Mouse (Mus musculus) lung, postnatal 14 days (tissue): ENCODE data around the gene 1700001O22Rik.

Source experiments
- DNase-seq: peaks from one replicate; pipeline ENCODE4 v3.0.0; 2021

Gene 1700001O22Rik

GRCm38 (mm10) chr2:30777266-30777665 lies 26.2 kb downstream of the 1700001O22Rik start:
- DNase-seq = no peak

GRCm38 (mm10) chr2:30775955-30776354 lies 27.5 kb downstream of the 1700001O22Rik start:
- no peak for DNase-seq

DNA sequence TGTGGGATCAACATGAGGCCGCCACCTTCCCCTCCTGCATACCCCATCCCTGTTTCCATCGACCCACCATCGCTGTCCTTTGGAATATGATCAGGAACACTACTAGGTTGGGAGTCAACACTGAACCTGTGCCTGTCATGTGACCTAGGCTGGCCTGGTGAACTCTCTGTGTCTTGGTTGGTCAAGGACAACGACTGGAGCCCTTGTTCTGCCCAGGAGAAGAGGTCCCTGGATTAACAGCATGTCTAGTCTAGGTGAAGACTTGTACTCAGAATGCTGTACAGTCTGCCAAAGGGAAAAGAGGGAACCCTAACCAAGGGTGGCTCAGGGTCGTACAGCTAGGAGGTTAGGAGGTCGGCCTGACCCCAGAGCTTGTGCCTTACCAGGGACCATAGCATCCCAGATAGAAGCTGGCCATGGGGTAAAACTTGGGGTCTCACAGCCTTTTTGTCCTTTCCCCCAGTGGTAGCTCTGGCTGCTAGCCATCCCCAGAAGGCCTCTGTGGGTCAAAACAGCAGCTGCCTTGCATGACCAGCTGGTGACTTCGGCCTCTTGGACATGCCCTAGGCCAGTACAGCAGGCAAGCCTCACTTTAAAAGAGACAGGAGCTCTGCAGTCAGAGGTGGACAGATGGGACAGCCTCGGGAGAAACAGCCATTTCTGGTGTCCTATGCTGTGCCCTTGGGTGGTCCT lies 30.0 kb downstream of the 1700001O22Rik start:
- no peak for DNase-seq

DNA sequence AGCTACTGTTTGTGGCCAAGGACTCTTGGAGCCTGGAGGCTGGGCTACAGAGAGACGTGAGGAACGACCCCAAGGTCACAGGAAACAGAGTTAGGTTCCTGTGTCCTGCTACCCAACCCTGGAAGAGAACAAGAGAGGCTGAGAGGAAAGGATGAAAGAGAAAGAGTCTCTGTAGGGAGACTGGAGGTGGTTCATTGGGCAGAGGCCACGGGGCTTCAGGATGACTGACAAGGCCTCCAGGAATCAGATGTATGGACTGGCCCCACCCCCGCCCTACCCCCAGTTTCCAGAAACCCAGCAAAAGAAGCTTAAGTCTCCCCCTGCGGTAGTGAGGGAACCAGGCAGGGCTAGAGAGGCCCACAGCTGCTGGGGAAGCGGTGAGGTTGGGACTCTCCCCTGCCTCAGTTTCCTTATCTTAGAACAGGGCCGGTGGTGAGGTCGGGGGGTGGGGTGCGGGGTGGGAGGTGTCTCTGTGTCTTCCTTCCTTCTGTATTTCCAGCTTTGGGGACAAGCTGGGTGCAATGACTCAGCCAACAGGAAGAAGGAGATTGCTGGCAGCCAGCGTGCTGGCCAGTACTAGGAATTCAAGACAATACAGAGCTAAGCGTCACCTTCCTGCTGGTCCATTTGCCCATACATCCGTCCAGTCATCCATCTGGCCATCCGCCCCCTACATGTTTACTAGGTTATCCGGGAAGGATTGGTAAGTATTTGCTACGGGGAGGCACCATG lies 30.7 kb downstream of the 1700001O22Rik start:
- DNase-seq = peak; percentile 61

- peak; percentile 63 for DNase-seq
Observed at GRCm38 (mm10) chr2:30771806-30772460, 31.5 kb downstream of the 1700001O22Rik start.

GRCm38 (mm10) chr2:30771368-30771805 lies 32.1 kb downstream of the 1700001O22Rik start:
- DNase-seq = no peak

- no peak for DNase-seq
Observed at GRCm38 (mm10) chr2:30769187-30769586, 34.3 kb downstream of the 1700001O22Rik start.

DNA sequence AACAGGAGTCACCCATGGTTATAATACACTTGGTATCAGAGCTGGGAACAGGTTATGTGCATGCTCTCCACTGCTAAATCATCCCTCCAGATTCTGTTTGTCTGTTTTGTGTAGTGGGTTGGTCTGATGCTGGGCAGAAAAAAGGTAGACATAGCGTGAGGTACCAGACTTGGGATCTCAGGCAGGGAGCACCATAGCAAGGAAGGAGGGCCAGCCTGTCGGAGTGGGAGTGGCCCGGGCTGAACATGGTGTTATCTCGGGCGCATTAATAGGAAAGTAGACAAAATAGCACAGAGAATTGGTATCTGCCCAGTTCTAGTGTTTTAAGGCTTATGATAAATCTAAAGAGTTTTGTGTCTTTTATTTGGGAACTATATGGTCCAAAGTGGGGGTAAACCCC lies 34.9 kb downstream of the 1700001O22Rik start:
- no peak for DNase-seq

DNA sequence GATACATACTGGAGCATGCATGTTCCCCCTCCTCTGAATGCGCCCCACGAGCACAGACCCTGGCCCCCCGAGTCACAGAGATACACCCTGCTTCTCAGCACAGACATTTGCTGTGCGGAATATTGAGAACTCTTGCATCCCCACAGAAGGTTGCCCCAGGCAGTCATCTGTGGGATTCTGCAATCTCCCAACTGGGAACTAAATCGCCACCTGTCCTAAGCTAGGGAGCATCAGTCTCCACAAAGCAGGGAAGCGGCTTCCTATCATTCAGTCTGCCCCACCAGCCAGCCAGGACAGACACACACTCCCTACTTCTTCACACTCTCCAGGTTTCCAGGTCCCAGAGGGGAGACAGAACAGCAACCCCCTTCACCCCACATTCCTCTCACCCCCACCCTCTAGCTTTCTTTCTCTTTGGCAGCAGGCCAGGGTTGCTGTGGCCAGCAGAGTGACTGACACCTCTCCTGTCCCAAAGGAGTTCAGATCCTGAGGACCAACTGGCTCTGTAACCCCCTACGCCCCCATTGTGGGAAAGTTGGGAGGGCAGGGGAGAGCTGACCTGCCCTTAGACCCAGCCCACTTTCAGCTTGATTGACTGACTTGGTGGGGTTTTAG lies 35.7 kb downstream of the 1700001O22Rik start:
- DNase-seq = no peak

DNA sequence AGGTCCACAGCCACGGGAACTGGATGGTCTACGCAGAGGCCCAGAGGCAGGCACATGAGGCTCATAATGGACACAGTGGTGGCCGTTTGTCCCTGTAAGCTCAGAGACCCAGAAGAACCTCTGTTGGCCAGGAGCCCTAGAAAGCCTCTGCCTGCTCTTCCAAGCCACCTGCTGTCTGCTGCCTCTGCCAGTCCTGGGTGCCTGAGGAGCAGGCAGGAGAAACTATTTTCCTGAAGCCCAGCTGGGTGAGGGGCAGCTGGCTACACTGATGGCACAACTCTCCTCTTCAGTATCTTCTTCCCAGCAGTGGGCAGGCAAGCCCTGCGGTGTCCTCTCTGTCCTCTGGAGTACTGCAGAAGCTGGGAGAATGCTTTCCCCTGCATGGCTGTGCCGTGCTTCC lies 37.0 kb downstream of the 1700001O22Rik start:
- DNase-seq = no peak

GRCm38 (mm10) chr2:30760706-30761105 lies 42.8 kb downstream of the 1700001O22Rik start:
- no peak for DNase-seq

DNA sequence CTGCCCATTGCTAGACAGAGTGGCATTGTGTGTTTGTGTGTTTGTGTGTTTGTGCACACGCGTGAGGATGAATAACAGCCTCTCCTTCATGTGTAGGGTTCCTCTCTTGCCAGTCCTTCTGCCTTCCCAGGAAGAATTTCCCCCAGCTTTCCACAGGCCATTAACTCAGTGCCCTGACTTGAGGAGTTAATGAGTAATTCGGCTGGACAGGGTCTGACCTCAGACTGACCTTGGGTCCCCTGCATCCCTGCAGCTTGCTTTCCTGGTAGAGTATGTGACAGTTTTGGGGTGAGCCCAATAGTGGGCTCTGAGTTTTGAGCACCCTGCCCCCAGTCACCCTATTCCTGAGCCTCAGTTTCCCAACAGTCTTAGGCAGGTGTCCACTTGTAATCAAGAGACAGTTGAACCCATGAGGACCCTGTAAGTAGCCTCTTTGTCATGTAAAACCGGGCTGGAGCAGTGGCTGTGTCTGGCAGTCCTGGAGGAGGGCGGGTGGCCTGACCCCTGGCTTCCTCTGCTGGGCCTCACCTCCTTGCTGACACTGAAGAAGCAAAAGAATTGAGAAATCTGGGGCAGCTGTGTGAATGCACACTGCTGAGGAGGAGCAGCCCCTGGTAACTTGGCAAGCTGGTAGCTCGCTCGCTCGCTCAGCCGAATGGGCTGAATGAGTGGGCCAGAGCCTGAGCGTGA lies 43.5 kb downstream of the 1700001O22Rik start:
- DNase-seq = no peak

GRCm38 (mm10) chr2:30759442-30759841 lies 44.0 kb downstream of the 1700001O22Rik start:
- DNase-seq = no peak

DNA sequence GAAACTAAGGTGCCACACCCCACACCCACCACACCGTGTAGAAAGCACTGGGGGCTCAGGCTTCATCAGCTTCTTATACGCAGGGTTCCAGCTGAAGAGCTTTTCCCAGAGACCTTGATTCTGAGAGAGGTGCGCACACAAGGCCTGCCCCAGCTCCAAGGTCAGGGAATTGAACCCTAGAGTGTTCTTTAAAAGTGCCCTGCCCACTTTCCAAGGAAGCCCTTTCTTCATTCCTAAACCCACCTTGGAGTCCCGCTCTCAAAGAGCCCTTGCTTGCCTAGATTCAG lies 44.4 kb downstream of the 1700001O22Rik start:
- DNase-seq = no peak

DNA sequence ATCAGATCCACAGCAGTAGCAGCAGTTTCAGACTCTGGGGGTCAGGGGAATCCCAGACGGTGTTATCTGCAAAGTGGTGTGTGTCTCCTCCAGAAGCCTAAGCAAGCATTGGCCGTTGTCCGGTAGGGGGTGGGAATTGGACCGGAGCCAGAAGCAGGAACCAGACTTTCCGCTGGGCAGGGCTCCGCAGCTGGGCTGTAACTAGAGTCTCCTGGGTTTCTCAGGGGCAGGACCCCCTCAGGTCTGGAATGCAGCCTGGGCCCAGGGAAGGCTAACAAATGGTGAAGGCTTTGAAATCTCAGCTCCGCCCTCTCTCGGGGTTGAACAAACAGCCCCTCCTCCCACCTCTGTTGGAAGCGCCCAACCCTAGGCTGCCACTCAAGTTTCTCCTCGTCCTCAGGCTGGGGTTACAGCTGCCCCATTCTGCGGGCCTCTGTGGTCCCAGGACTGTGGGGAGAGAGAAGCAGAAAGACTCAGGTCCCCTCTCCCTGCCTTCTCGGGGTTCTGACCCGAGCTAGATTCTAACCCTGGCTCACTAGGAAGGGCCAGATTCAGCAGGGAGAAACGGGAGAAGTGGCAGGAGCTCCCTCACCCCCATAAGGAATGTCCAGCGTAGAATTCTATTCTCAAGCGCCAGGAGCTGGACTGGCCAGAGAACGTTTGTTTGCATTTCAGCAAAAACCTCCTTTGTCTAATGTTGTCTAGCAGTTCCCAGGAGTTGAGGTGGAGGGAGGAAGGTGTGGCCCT lies 44.9 kb downstream of the 1700001O22Rik start:
- DNase-seq = peak; percentile 95

DNA sequence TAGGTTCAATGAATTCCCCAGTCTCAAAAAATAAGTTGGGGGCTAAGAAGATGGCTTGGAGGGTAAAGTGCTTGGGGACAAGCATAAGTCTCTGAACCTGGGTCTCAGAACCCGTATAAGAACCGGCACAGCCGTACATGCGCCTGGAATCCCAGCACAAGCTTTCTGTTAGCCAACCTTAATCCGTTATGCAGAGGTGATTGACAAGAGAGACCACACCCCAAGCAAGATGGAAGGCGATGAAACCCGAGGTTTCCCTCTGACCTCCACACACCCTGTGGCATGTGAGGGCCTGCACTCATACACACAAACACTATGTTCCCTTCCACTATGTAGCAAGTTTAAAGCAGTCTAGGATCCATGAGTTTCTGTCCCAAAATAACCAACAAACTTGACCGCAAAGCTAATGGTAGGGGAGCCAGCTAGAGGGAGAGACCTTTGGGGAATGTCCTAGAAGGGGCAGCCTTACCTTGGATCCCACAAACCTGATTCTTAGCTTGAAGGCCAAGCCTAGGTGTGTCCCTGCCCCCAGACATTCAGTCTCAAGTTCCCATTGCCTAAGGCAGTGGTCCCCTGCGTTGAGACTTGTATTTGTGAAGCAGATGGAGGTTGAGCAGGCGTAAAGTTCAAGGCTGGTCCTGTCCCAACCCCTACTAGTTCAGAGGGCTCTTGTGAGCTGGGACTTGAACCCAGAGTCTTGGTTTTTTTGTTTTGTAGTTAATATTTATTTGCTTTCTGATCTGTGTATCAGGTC lies 46.3 kb downstream of the 1700001O22Rik start:
- DNase-seq = no peak

GRCm38 (mm10) chr2:30755985-30756765 lies 47.3 kb downstream of the 1700001O22Rik start:
- no peak for DNase-seq

DNA sequence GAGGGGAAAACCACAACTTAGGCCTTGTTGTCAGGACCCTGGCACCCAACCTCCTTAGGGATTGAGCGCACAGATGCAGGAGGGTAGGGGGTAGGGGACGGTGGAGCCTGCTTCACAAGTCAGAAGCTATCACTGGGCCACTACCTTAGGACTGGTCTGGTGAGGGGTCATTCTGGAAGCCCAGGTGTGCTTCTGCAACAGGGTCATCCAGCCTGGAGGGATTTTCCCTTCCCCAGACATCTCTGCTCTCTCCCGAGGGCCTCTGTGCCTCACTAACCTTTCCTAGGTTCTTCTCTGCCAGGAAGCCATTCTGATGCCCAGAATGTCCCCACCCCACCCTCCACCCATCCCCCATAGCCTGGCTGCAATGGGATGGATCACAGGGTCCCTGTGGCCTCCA lies 48.6 kb downstream of the 1700001O22Rik start:
- DNase-seq = no peak

DNA sequence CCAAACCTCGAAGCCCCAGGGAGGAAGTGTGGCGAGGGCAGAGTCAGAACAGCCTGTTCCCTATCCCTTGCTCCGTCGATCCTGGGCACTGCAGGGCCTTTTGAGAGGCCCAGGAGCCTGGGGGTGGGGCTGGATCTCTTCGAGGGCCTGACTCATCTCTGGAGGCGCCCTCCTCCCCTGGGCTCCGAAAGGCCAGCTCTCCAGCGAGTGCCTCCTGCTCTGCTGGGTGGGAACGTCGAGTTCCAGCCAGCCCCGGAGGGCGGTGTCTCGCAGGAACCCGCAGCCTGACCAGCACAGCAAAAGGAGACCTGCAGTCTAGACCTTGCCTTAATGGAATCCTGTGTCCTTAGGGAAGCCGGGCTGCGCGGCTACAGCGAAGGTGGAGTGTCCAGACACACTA lies 50.2 kb downstream of the 1700001O22Rik start:
- DNase-seq = peak; percentile 84

GRCm38 (mm10) chr2:30752471-30752870 lies 51.0 kb downstream of the 1700001O22Rik start:
- DNase-seq = no peak

GRCm38 (mm10) chr2:30750025-30750424 lies 53.4 kb downstream of the 1700001O22Rik start:
- no peak for DNase-seq
